Mouse (Mus musculus) kidney, postnatal 0 days (tissue): ENCODE measurements around the gene Tex44. TPM values are rescaled to one million over a fixed set of nuclear protein-coding genes. Genes with fewer than 3 reads are reported as not detected.

Experiments used
- ATAC-seq: fragments of 200-750 bp; cut with Nextera tagmentation; replicated peaks from 2 replicates; pipeline ENCODE4 v1.8.0; 2017; ENCODE audit warnings: low read depth, moderate number of reproducible peaks, moderate TSS enrichment, moderate library complexity; ENCODE audit not compliant: low FRiP score
- DNase-seq: peaks from one replicate; pipeline ENCODE4 v3.0.0-alpha.2; 2016; ENCODE audit warnings: low spot score
- H3K27ac ChIP-seq: fragments of 300-500 bp; sonication (generic); 2 replicates; pipeline ENCODE4 v1.5.1; 2014; ENCODE audit warnings: mild to moderate bottlenecking
- H3K27me3 ChIP-seq: fragments of 300-500 bp; sonication (generic); 2 replicates; pipeline ENCODE4 v1.6.1; 2014; ENCODE audit warnings: low read length, mixed read lengths; ENCODE audit not compliant: insufficient read depth
- H3K36me3 ChIP-seq: fragments of 300-500 bp; sonication (generic); 2 replicates; pipeline ENCODE4 v1.6.1; 2014; ENCODE audit warnings: low read length, mixed read lengths; ENCODE audit not compliant: insufficient read depth
- H3K4me1 ChIP-seq: fragments of 300-500 bp; sonication (generic); replicated peaks from 2 replicates; pipeline ENCODE4 v1.6.1; 2014; ENCODE audit warnings: antibody characterized with exemption, low read length, mixed read lengths; ENCODE audit not compliant: insufficient read depth
- H3K4me2 ChIP-seq: fragments of 300-500 bp; sonication (generic); 2 replicates; pipeline ENCODE4 v1.6.1; 2014; ENCODE audit warnings: mild to moderate bottlenecking, low read length, moderate library complexity, mixed read lengths
- H3K4me3 ChIP-seq: fragments of 300-500 bp; sonication (generic); replicated peaks from 2 replicates; pipeline ENCODE4 v1.5.1; 2014; ENCODE audit warnings: low read depth, low read length
- H3K9ac ChIP-seq: fragments of 300-500 bp; sonication (generic); 2 replicates; pipeline ENCODE4 v1.6.1; 2014; ENCODE audit warnings: low read depth, low read length
- H3K9me3 ChIP-seq: fragments of 300-500 bp; sonication (generic); replicated peaks from 2 replicates; pipeline ENCODE4 v1.6.1; 2016; ENCODE audit warnings: low read length, inconsistent platforms, mixed read lengths
- CTCF ChIP-seq: IDR thresholded peaks from 2 replicates; pipeline ENCODE4 v1.5.1; 2016; ENCODE audit warnings: antibody characterized with exemption, low read depth, mild to moderate bottlenecking, moderate library complexity
- WGBS: fragments of 180-500 bp; shearing (Covaris S2); extraction: QIAGEN DNeasy Blood & Tissue Kit; methylation state at CpG from one replicate; pipeline ENCODE4 v1.1.7; 2014; 5-methylcytosine and 5-hydroxymethylcytosine counted together
- polyA plus RNA-seq: library from polyadenylated mRNA; unstranded; fragments of >200 nt; fragmentation: Nextera tagmentation; extraction: Ambion mirVana; gene quantifications from 2 replicates; pipeline ENCODE4 v1.2.1, GENCODE M21; 2015

The Tex44 gene
- polyA plus RNA-seq, 1 experiment from 2014 or later = not detected

- no peak for TF ChIP-seq CTCF
- WGBS = 57% methylated on average over 9 of the region's 9 CpGs
- Histone ChIP-seq H3K9ac (no peak overlapping the region), H3K4me1 (peaks cover 16% of the 10 kb centered on the region), H3K4me3 (no peak overlapping the region), H3K4me2 (no peak overlapping the region), H3K9me3 (no peaks in the 10 kb centered on the region), H3K36me3 (no peaks in the 10 kb centered on the region), H3K27me3 (no peaks in the 10 kb centered on the region), H3K27ac (0 out of 2 replicates have a peak overlapping the region, but pooled peaks have one; percentile 3)
- DNase-seq (no peak), ATAC-seq (no peak)
Observed at GRCm38 (mm10) chr1:86437219-86438013, 11.3 kb downstream of the Tex44 start.

GRCm38 (mm10) chr1:86438014-86438319 lies 11.8 kb downstream of the Tex44 start:
- Histone ChIP-seq H3K9me3 (no peaks in the 10 kb centered on the region), H3K36me3 (no peaks in the 10 kb centered on the region), H3K27ac (0 out of 2 replicates have a peak overlapping the region, but pooled peaks have one; percentile 3), H3K4me1 (peaks cover 21% of the 10 kb centered on the region), H3K4me3 (no peak overlapping the region), H3K9ac (no peak overlapping the region), H3K27me3 (no peaks in the 10 kb centered on the region), H3K4me2 (no peak overlapping the region)
- WGBS = 63% methylated on average over 6 of the region's 6 CpGs
- TF ChIP-seq CTCF = no peak
- ATAC-seq (no peak), DNase-seq (no peak)

- Histone ChIP-seq H3K9me3 (no peaks in the 10 kb centered on the region), H3K36me3 (no peaks in the 10 kb centered on the region), H3K27ac (no peak overlapping the region), H3K27me3 (no peaks in the 10 kb centered on the region), H3K9ac (no peak overlapping the region), H3K4me3 (no peak overlapping the region), H3K4me2 (no peak overlapping the region), H3K4me1 (peaks cover 26% of the 10 kb centered on the region)
- DNase-seq = peak; percentile 28
- TF ChIP-seq CTCF = peak; percentile 62
- no peak for ATAC-seq
- WGBS = 67% methylated on average over 2 of the region's 2 CpGs
Observed at GRCm38 (mm10) chr1:86438501-86438900, 12.4 kb downstream of the Tex44 start.

GRCm38 (mm10) chr1:86439487-86440170 lies 13.5 kb downstream of the Tex44 start:
- H3K27me3 ChIP-seq = no peaks in the 10 kb centered on the region
- H3K4me1 ChIP-seq = peaks cover 26% of the 10 kb centered on the region
- no peak for ATAC-seq
- no peak overlapping the region for H3K4me2 ChIP-seq
- no peak overlapping the region for H3K27ac ChIP-seq
- WGBS = 36% methylated on average over 8 of the region's 8 CpGs
- no peak overlapping the region for H3K4me3 ChIP-seq
- no peak overlapping the region for H3K9ac ChIP-seq
- H3K36me3 ChIP-seq = no peaks in the 10 kb centered on the region
- no peak for DNase-seq
- TF ChIP-seq CTCF = no peak
- no peaks in the 10 kb centered on the region for H3K9me3 ChIP-seq

- H3K27me3 ChIP-seq = no peaks in the 10 kb centered on the region
- 4% methylated on average over 18 of the region's 18 CpGs for WGBS
- peak; percentile 82 for ATAC-seq
- H3K36me3 ChIP-seq = no peaks in the 10 kb centered on the region
- H3K9me3 ChIP-seq = no peaks in the 10 kb centered on the region
- peak overlapping the region; percentile 98 for H3K27ac ChIP-seq
- peaks cover 20% of the 10 kb centered on the region for H3K4me1 ChIP-seq
- peak; percentile 99 for DNase-seq
- TF ChIP-seq CTCF = peak; percentile 99
- H3K4me3 ChIP-seq = peak overlapping the region; percentile 29; the same call in 1 of the 2 replicates
- H3K9ac ChIP-seq = peak overlapping the region; percentile 41; the same call in 1 of the 2 replicates
- peak overlapping the region; percentile 63 for H3K4me2 ChIP-seq
Observed at GRCm38 (mm10) chr1:86440171-86440886, 14.2 kb downstream of the Tex44 start.
